Mouse (Mus musculus) ovary, postnatal 10 days (tissue): ENCODE data around the gene Carf.
"Not testable (repeated sequence)": the region's sequence is repeated elsewhere in the genome, so short reads cannot be mapped to it uniquely, and the experiment has no call there.

Source experiments
- DNase-seq: peaks from one replicate; pipeline ENCODE4 v3.0.0; 2022; ENCODE audit warnings: low spot score

Gene Carf

DNA sequence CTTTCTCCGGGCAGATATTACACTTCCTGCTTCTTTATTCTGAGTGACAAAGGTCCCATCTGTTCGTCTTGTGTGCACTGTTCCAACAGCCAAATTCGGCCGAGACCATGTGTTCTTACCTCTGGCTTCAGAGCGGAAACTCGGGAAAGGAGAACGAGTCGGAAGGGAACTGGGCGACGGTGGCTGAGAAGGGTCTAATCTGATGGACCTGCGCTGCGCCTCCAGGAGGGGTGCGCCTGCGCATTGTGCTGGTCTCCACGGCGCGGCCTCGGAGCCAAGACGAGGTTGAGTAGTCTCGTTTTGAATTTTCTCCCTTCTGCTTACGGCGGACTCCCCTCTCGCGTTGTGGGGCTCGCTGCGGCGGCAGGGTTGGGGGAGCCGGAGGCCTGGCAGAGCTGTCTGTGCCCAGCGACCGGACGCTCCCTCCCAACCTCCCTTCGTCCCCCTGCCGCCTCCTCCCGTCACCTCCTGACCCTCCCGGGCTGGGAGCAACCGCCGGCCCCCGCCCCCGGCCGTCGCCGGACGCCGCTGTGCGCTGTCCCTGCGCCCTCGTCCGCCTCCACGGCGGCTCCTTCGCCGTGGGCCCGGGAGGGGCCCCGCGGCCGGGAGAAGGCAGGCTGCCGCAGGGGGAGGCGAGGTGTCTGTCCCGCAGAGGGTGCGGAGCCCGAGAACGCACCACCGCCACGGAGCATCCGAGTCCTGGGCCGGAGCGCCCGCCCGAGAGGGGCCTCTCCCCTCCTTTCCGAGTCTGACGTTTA is at the start of gene Carf, which contains the start of gene Wdr12:
Gene Carf, plus strand, starts transcription at position 224 of the 758 bp plus-strand sequence.
Gene Wdr12, minus strand, starts transcription at position 622 of the 758 bp plus-strand sequence.
- DNase-seq, result peak; percentile 90

DNA sequence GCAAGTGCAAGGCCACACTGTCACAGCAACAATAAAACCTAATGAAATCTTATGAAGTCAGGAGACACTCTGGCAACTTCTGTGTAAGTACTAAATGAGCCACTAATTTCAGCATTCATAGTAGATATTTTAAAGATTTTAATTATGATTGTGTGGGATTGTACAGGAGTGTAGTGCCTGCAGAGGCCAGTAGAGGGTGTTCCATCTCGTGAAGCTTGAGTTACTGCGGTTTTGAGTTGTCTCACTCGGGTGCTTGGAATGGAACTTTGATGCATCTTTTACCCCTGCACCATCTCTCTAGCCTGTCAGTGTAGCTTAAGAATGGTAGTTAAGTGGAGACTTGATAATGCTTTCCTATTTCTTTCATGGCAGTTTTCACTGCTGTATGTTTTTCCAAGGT is 43.4 kb upstream of the Carf start:
- DNase-seq, result no peak

DNA sequence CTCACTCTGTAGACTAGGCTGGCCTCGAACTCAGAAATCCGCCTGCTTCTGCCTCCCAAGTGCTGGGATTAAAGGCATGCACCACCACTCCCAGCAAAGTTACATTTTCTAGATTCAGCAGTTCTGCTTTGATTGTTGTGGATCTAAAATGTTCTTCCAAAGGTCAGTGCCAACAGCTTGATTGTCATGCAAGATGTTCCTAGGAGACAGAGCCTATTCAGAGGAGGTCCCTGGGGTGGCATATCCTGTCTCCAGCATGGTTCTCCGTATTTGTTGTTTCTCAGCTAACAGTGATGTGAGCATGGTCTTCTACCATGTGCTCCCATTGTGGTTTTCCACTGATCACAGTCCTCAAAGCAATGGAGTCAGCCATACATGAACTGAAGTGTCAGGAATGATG is 41.7 kb upstream of the Carf start:
- no peak for DNase-seq

DNA sequence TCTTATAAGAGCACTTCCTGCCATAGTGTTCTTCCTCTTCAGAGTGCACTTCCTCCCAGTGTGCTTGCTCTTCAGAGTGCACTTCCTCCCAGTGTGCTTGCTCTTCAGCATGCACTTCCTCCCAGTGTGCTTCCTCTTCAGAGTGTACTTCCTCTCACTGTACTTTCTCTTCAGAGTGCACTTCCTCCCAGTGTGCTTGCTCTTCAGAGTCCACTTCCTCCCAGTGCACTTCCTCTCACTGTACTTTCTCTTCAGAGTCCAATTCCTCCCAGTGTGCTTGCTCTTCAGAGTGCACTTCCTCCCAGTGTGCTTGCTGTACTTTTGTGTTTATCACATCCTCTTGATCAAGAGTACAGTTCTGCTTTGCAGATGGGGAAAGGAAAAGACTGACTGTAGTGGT is 27.3 kb upstream of the Carf start:
- not testable (repeated sequence) for DNase-seq

DNA sequence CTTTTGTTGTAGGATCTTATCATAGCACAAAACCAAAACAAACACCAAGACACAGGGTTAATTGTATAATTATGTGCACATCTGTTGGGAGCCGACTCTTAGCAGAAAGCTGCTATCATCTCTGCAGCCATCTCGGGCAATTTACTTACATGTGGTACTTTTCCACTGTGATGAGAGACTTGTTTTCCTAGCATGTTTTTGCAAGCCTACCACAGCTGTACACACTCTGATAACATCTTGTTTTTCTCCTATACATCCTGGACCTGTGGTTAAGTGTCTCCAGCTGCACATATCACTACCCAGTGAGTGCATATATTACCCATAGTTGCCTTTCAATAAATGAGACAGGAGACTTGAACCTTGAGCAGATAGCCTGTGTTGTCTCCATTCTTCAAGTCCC is 23.1 kb upstream of the Carf start:
- no peak for DNase-seq

DNA sequence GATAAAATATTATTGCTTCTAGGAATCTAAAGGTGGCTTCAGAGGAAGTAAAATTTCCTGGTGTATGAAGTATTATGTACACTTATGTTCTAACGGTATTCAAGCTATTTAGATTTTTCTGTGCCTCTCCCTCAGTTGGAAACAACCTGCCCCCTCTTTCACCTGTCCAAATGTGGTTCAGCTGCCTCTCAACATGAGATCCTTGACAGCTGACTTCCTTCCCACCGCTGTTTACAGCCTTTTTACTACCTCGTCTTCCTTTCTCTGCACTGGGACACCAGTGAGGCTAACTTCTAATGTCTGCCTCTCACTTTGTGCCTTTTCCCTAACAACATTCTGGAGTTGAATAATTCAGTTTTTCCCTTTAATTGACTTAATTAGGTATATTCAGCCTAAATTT is 22.5 kb upstream of the Carf start:
- no peak for DNase-seq

DNA sequence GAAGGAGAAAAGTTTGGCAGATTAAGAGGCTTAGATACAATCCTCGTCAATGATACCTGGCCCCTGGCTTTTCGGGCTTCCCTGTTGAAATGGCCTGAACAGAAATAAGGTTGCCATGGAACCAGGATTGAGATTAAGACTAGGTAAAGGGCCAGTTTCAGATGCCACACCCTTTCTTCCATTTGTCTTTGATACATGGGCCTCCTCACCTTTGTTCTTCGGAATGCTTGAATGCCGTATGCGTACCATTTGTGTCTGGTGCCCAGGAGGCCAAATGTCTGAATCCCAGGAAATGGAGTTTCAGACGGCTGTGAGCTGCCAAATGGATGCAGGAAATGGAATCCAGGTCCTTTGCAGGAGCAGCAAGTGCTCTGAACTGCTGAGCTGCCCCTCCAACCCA is 21.6 kb upstream of the Carf start:
- DNase-seq, result no peak

DNA sequence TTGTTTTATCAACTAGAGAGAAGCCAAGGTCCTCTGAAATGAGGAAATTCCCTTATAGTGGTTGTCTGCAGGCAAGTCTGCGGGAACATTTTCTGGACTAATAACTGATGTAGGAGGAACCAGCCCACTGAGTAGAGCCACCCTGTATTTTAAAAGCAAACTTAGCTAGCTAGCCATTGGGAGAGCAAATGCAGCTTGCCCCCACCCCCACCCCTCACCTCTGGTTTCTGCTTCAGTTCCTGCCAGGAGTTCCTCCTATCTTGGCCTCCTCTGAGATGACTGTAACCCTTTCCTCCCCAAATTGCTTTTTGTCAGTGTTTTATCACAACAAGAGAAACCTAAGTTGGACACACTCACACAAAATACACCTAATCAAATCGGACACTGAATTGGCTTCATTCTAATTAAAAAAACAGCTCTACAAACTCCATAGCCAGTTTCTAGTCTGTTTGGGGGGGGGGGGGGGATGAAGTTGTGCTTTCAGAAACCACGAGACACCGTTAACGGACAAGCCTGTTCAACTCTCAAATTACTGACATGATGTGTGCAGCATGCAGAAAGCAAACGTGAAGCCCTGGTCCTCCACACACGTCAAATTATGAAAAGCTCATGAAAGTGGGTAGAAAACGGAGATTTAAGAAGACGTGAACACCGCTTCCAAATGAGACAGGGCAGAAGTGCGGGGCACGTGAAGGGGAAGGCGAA is 1.3 kb upstream of the Carf start:
- DNase-seq, result no peak

DNA sequence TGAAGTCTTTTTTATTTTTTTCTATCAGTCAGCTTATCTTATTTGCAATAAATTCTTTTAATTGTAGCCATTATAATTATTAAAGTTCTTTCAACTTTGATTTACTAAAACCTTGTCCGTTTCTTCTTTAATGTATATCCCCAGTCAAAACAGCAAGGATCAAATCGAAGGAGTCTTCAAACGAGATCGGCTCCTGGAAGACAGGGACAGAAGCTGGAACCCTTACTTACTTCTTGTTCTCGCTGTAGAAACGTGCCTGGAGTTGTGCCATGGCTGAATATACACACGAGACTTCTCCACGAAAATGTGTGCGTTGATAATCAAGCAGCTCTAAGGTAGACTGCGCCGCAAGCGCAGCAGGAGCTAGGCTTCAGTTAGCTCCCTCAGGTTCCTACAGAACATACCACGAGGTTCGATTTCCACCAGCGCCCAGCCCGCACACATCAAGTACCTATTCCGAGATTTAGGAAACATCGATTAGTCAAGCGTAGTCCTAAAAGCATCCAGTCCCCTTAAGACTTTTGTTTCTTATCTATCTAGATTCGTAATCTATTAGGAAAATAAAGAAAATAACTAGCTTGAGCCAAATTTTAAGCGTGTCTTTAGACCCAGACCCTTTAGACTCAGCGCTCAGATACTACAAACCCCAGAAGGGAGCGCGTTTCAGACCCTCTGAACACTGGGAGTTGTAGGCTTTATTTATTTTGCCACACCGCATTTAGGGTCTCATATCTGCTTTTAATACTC is 597 bp upstream of the Carf start:
- DNase-seq, result peak; percentile 7

DNA sequence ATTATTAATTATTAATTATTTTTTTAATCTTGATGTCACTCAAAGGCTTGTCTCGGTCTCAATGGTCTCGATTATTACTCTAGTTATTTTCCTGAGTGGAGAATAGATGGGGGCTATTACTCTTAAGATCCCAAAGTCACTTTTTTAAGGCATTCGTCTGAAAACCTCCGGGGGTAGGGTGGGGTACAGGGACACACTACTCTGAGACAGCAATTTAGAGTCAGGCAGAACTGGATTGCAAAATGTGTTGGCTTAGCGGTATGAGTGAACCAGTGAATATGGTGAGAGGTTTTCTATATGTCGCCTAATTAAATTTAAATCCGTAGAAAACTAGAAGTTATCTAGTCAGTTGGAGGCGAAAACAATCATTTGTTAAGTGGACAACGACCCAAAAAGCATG is 792 bp downstream of the Carf start:
- DNase-seq, result no peak

DNA sequence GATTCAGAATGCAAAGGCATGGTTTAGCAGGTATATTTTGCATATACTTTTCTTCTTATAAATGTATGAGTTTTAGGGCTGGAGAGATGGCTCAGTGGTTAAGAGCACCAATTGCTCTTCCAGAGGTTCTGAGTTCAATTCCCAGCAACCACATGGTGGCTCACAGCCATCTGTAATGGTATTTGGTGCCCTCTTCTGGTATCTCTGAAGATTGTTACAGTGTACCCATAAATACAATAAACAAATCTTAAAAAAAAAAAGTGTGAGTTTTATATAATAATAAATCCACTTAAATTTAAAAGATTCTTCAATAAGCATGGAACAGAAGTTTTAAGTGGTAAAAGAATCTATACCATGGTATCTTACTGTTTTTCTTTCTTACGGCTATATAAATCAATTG is 6.5 kb downstream of the Carf start:
- DNase-seq, result no peak

DNA sequence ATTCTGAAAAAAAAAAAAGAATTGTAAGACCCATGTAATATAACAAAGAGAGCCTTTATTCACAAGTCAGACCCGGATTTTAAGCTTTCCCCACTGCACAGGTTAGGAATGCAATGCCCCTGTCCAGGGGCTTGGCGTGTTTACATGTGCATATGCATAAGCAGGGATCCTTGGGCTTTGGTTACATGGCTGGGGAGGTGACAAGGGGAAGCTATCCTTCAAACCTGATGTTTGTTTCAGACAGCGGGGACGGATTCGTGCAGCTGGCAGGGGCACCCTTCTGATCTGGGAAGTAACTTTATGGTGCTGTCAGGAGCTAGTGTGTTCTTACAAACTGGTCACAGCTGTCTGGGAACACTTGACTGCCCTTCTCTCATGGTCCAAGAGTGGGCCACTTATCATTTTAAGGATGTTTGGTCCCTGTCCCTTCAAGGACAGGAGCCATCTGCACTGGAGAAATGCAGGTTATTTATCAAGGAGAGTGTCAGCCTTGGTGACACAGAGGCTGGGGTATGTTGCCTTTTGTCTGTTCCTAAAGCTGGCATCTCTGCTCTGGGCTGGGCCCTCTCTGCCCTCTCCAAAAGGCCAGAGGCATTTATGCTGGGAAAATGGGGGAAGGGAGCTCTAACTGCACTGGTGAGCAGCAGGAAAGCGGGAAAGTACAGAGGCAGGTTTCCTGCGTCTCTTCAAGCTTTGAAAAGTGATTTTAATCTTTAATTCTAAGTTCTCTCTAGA is 19.8 kb downstream of the Carf start:
- DNase-seq, result no peak

DNA sequence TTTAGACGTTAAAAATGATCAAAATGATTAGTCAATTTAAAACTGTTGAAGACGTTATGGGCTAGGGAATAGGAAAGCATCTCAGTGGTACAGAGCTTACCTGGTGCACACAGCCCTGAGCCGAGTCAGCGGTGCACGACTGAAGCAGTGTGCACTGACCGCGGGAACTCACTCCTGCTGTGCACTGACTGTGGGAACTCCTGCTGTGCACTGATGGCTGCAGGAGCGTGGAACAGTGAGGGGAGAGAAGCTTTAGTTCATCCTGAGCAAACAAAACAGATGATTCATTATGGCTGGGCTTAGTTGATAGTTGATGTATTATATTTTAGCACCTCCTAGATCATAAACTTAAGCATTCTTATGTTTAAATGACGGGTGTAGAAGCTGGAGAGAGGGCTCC is 39.3 kb downstream of the Carf start:
- DNase-seq, result no peak

DNA sequence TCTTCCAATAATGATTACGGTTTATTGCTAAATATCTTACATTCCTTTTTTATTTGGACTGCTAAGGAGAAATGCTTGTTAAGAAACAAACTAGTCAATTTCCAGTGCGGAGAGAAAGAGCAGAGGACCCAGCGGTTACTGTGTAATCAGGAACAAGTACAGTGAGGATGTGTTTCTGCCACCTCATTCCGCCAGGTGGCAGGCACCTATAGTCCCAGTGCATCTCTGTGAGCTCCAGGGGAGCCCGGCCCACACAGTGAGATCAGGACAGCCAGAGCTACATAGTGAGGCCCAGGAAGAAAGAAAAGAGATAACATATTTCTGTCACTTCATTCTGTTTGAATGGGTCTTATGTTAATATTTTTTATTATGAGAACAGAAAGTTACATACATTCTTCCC is 54.7 kb downstream of the Carf start:
- no peak for DNase-seq

DNA sequence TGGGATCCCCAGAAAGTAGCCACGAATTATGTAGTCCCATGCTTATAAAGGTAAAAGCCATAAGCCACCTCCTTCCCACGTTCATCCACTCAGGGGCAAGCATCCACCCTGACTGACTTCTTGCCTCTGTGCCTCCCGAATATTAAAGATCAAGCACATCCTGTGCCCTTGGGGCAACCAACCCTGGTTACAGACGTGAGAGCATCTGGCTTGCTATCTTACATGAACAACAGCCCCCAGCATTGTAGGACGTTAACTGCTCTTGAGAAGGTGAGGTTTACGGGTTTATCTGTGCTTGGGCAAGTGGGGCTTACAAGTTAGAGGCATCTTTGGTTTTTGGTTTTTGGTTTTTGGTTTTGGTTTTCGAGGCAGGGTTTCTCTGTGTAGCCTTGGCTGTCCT is 58.6 kb downstream of the Carf start:
- no peak for DNase-seq

DNA sequence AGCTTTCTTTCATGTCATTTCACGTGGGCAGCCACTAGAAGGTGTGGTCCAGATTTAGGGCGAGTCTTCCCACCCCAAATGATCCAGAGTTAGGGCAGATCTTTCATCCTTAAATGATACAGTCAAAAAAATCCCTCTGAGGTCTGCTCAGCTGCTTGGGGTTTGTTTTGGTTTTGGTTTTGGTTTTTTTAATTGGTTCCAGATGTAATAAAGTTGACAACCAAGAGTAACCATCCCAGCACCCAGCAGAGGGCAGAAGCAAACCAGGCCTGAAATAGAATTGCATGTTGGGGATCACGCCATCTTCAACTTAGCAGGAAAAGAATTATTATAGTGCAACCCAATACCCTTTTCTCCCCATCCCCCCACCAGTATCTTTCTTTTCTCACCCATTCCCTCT is 60.4 kb downstream of the Carf start:
- DNase-seq, result no peak

DNA sequence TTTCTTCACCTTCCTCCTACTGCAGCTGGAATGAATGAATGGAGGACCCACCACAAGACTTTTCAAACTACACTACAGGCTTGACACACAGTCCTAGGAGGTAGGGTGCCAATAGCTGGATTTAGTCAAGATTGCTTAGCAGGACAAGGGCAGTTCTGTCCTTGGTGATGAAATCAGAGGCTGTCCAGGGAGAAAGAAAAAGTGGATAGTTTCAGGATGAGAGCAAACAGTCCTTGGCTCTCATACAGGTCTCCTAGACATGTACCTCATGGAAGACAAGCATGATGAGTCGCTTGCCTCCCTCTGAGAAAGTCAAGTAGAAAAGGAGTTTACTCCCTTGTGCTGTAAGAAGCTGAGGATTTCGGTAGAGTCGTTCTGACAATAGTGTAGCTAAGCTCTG is 65.6 kb downstream of the Carf start:
- no peak for DNase-seq

DNA sequence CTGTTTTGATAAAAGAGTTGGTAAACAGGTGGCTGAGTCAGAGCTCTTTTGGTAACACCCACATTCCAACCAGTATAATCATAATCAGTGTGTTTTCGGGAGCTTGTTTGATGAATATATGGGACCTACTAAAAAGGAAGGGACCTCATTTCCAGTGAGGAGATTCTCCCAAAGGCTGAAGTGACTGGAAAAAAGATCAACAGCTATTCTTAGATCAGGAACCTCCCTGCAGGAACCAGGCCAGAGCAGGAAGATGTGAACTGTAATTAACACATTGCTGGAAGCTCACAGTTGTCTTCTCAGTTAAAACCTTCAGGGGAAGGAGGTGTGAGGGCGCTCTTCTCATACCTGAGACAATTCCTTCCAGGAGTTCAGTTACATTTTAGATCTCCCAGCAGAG is 71.6 kb downstream of the Carf start:
- no peak for DNase-seq

DNA sequence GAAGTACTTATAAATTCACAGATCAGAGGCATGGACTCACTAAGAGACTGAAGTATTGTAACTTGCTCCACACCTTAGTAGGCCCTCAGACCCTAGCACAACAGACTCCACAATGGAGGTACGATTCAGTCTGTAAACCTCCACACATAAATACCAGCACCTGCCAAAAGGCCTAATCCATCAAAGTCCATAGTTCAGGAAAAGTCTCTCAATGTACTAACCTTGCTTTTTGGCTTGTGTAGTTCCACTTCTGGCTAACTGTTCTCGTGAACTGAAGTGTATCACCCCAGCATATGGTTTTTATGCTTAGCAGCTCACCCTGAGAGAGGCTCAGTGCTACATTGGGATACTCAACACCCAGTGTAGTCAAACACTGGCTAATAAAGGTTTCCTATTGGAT is 72.2 kb downstream of the Carf start:
- no peak for DNase-seq

DNA sequence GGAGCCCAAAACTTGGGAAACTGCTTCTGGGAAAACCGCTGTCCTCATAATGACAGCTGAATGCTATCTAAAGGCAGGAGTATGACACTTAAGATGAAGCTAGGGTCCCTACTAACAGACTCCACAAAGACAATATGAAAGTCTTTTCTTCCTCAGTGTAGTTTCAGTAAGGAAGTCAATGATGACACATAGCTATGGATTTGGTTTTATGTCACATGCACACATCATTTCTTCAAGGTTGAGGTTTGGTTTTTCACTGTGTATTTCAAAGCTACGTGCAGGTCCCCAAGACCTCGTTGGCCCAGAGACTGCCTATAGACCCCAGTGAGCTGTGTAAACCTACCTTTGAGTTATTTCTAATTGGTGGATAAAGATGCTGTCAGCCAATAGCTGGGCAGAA is 75.1 kb downstream of the Carf start:
- no peak for DNase-seq

DNA sequence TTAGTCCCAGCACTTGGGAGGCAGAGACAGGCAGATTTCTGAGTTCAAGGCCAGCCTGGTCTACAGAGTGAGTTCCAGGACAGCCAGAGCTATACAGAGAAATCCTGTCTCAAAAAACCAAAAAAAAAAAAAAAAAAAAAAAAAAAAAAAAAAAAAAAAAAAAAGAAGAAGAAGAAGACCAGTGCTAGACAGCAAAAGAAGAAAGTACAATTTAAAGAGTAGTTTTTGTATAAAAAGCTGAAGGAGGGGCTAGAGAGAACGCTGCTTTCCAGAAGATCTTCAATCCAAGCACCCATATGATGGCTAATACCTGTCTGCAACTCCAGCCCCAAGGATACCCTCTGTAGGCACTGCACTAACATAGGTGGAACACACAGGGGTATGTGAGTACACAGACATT is 79.8 kb downstream of the Carf start:
- DNase-seq, result not testable (repeated sequence)

DNA sequence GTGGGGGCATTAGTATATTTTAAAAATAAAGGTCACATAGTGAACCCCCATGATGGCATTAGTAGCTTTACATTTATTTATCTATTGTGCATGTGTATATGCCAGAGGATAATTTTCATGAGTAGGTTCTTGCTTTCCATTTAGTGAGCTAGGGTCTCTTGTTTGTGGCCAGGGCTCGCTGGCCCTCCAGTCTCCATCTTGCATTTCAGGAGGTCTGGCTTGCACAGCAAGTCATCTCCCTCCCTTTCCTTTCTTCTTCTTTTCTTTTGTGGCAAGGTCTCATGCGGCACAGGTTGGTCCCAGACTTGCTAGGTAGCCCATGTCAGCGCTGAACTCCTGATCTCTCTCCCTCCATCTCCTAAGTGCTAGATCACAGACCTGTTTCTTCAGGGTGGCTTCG is 81.3 kb downstream of the Carf start:
- DNase-seq, result no peak
